Mouse (Mus musculus): ENCODE measurements around the gene Itga9. TPM values are rescaled to one million over a fixed set of nuclear protein-coding genes. Genes with fewer than 3 reads are reported as not detected.
A peak's percentile ranks its signal among the peaks of the same experiment; 100 is the strongest.

Itga9 gene
- total RNA-seq, 2 experiments from 2014 or later = 3.6 to 4.7 TPM

DNA sequence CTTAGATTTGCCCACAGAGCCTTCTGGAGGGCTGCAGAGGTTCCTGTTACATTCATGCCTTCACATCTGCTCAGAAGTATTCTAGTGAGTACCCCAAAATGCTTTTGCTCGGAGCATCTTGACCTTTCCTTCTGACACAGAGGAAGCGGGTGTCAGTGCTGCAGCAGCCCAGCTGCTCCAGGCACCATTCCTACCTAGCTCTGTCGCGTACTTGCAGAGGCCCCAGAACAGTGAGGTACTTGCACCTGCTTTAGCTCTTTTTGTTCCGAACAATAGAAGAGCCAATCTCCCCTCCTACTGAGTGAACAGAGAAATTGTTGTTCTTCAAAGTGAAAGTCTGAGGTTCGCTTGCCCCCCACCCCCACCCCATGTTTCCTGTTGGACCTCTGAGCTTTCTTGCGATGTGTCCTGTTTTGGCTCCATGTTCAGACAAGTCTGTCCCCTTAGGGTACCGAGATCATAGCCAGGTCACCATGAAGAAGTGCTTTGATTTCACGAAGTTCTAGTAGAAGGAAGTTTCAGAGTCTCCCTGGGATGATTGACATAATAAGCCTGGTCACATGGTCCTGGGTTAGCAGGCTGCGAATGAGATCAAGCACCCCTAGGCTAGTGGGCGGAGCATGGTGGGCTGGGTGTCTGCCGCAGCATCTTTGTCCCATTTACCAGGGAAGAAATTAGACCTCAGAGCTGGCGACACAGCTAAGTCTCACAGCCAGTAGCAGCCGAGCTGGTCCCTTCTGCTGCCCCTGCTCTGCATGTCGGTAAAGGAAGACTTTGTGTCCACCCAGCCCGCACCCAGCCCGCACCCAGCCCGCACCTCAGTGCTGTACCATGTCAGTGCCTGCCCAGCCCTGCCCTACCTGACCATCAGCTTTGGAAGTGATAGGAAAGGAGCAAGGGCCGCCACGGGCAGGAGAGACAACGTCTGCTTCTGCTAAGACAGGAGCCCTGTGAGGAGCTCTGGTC lies 215.0 kb downstream of the Itga9 start:
- Histone ChIP-seq H3K27ac (no peak overlapping the region), H3K4me3 (no peak overlapping the region)
- DNase-seq (ENCODE audit: low spot score in 2 of 2) = no peak
- TF ChIP-seq CTCF (conservative IDR thresholded peaks at IDR 0.05) = no peak

DNA sequence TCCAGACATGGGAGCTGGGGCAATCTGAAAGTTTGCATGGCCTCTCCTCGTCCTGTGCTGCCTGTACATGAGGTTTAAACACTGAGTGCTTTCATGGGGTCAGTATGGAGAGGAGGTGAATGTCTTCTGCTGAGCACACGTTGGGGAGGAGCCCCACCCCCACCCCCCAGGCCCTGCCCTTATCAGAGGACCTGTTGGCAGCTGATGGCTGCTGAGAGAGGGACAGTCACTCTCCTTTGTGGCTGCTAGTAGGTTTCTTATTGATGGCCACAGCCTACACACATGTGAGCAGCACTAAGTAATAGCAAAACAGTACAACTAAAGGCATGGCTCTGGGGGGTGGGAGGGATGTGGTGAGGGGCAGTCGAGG lies 215.7 kb downstream of the Itga9 start:
- no peak for TF ChIP-seq CTCF (conservative IDR thresholded peaks at IDR 0.05)

DNA sequence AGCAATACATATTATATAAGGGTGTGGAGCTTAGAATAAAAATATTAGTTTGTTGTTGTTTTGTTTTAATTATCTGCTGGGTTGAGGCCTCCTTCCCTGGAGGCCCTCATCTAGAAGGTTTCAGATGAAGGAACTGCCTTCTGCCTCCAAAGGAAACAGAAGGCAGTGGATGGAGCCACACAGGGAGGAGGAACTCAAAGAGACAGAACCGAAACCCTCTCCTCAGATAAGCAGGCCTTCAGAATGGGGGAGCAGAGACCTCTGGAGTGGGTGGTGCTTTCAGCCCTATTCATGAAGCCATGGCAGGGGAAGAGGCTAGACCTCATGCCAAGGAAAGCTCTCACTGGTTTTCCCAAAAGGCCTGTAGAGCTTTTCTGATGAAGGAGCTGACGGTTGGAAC lies 216.1 kb downstream of the Itga9 start:
- Histone ChIP-seq H3K27ac (no peak overlapping the region), H3K4me3 (no peak overlapping the region)
- no peak for TF ChIP-seq CTCF (conservative IDR thresholded peaks at IDR 0.05)
- DNase-seq (ENCODE audit: low spot score in 2 of 2) = no peak

More for the DNA sequence above, 215.7 kb downstream of the Itga9 start:
- DNase-seq (ENCODE audit: low spot score in 2 of 2) = no peak
- no peak overlapping the region for H3K27ac ChIP-seq
- H3K4me3 ChIP-seq = no peak overlapping the region

DNA sequence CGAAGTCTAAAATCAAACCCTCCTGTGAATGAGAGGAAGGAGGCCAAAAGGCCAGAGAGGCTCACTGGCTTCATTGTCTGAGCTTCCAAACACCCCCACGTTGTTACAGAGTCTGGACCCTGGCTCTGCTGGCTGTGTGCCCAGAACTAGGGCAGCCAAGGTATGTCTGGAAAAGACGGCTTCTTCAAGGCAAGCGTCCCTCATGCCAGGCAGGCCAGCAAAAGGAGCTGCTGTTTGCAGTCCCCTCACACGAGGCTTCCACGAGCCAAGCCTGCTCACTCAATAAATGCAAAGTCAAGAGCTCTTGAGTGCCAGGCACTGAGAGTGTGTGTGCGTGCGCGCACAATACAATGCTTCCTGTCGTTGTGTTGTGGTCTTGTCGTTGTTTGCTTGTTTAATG lies 224.6 kb downstream of the Itga9 start:
- peak in 1 of 2 experiments; percentile 22 for DNase-seq (ENCODE audit: low spot score in 2 of 2)
- no peak for TF ChIP-seq CTCF (conservative IDR thresholded peaks at IDR 0.05)
- Histone ChIP-seq H3K4me3 (no peak overlapping the region), H3K27ac (no peak overlapping the region)

DNA sequence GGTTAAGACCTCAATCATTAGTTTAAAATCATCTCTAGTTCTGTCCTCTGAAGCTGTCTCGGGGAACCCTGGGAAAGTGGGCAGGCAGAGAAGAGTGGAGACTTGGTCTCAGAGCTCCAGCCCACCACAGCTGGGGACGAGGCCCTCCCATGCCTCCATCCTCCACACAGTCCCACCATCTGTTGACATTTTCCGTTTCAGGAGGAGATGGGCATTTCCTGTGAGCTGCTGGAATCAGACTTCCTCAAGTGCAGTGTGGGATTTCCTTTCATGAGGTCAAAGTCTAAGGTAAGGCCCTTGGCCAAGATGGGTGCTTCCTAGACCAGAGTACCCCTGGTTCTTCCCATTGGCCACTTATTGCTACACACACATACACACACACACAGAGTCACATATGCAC lies 226.0 kb downstream of the Itga9 start:
- no peak for DNase-seq (ENCODE audit: low spot score in 2 of 2)
- H3K4me3 ChIP-seq = no peak overlapping the region
- H3K27ac ChIP-seq = no peak overlapping the region
- no peak for TF ChIP-seq CTCF (conservative IDR thresholded peaks at IDR 0.05)

DNA sequence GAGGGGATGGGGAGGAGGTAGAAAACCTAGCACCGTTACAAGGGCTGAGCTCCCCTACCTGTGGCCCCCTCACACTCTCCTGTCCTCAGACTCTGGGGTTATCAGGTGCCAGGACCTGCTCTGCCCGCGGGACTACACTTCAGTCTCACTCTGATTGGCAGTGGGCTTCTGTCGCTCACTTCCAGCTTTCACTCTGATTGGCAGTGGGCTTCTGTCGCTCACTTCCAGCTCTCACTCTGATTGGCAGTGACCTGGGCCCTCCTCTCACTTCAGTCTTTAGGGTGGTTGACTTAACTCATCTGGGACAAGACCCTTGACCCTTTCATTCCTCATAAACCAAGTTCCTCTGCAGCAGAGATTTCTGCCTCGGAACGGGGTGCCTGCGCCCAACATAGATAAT lies 226.9 kb downstream of the Itga9 start:
- no peak overlapping the region for H3K4me3 ChIP-seq
- no peak overlapping the region for H3K27ac ChIP-seq
- DNase-seq (ENCODE audit: low spot score in 2 of 2) = no peak
- no peak for TF ChIP-seq CTCF (conservative IDR thresholded peaks at IDR 0.05)

DNA sequence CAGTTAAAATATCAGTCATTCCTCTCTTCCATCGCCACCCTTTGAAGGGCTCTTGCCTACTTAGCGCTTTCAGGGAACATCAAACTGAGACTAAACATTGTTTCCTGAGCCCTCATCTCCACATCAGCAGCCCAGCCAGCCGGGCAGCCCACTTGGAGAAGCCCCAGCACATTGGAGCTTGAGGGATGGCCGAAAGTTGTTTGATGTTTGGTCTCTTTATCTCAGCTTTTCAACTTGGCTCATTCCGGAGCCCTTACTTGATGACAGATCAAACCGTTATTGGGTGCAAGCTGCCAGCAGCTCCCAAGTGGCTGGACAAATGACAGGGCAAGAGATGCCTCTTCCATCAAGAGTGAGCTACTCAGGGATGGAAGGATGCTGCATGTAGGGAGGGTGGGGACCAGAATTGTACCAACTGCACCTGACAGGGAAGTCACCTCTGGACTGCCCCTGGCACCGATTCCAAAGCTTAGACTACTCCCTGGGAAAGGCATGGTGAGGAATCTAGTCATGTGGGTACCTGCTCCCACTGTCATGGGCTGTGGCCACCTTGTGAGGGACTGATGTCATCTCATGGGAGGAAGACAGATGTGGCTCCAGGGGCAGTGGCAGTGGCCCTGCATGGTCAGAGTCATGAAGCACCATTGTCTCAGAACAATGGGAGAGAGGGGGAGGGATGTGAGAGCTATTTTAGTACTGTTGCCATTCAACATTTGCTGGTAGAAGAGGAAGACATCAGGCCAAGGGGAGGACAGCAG lies 232.6 kb downstream of the Itga9 start:
- H3K4me3 ChIP-seq = no peak overlapping the region
- H3K27ac ChIP-seq = no peak overlapping the region
- no peak for TF ChIP-seq CTCF (conservative IDR thresholded peaks at IDR 0.05)
- no peak for DNase-seq (ENCODE audit: low spot score in 2 of 2)

DNA sequence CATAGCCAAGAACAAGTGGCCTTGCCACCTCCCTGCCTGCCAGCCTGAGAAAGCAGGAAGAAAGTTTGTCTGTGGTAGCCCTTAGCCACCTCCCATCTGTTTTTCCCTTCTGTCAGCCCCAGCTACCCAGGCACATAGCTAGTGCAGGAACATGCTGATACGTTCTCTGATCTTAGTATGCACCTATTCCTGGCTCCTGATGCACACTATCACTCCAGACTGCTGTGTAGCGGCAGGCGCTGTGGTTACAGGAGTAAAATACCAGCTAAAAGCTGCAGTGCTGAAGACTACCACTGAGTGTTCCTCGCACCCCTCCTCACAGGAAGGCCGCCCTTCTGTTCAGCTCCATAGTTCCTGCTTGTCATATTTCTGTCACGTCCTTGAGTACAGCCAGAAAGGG lies 234.8 kb downstream of the Itga9 start:
- peak in 1 of 2 experiments; percentile 37 for DNase-seq (ENCODE audit: low spot score in 2 of 2)
- peak; percentile 53 for TF ChIP-seq CTCF (conservative IDR thresholded peaks at IDR 0.05)
- no peak overlapping the region for H3K4me3 ChIP-seq
- H3K27ac ChIP-seq = no peak overlapping the region

DNA sequence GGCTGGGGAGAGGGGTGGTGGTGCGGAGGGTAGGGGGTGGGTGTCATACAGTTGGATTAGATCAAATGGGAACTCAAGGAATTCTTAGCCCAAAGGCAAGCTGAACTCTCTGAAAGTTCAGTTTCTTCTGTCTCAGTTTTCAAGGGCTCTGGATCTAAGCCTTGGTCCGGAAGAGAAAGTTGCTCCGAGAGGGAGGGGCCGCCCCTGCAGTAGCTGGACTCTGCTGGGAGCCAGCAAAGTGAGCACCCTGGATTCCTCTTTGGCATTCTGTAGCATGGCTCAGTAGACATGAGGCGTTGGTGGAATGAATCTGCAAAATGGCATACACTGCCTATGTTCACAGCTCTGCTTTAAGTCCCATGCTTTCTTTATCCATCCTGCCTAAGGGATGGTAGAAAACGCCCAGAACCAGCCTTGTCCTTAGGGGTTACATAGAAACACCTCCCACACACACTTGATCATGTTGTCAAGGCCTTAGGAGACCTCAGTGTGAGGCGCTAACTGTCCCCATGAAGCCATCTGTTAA lies 235.5 kb downstream of the Itga9 start:
- H3K27ac ChIP-seq = no peak overlapping the region
- TF ChIP-seq CTCF (conservative IDR thresholded peaks at IDR 0.05) = no peak
- no peak for DNase-seq (ENCODE audit: low spot score in 2 of 2)
- H3K4me3 ChIP-seq = no peak overlapping the region

DNA sequence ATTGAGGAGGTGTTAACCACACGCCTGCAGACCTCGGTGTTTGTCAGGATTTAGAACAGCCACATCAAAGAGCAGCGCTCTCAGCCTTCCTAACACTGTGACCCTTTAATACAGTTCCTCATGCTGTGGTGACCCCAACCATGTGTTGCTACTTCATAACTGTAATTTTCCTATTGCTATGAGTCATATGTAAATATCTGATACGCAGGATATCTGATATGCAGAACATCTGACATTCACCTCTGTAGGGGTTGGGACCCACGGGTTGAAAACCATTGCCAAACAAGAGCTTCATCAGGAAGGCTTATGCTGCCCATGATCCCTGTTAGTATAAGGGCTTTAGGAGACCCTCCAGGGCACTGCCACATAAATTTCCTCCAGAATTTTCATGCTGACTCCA lies 237.2 kb downstream of the Itga9 start:
- H3K4me3 ChIP-seq = no peak overlapping the region
- no peak for TF ChIP-seq CTCF (conservative IDR thresholded peaks at IDR 0.05)
- H3K27ac ChIP-seq = no peak overlapping the region
- DNase-seq (ENCODE audit: low spot score in 2 of 2) = no peak

DNA sequence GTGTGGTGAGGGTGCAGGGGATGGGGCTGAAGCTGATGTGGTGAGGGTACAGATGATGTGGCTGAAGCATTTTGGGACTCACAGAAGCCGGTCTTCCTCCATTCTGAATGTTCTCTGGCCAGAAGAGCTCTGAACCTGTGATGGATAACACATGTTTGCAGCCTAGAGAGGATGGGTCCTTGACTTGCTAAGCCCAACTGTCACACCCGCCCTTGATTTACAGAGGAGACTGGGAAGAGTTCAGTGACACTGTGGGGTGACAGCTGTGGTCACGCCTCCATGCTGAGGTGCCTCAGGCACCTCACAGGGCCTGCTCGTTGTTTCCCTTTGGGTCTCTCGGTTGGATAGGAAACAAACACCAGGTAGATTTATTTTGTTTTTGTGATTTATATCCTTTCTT lies 238.5 kb downstream of the Itga9 start:
- Histone ChIP-seq H3K4me3 (no peak overlapping the region), H3K27ac (no peak overlapping the region)
- TF ChIP-seq CTCF (conservative IDR thresholded peaks at IDR 0.05) = no peak
- no peak for DNase-seq (ENCODE audit: low spot score in 2 of 2)

DNA sequence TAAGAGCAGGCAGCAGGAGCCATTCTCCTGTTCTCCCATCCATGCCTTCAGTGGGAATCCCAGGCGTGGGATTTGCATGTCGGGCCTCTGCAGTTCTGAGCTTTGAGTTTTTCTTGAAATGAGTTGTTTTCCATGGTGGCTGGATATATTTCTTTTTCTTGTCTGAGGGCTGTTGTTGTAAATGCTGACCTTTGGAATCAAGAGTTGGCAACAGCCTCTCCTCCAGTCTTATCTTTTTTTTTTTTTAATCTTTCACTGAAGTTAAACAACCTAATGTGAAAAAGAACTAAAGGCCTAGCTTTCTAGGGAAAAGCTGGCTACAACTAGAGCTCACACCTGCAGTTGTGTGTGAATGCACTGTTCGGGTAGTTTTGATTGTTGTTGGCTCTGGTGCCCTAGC lies 240.3 kb downstream of the Itga9 start:
- H3K4me3 ChIP-seq = no peak overlapping the region
- no peak for TF ChIP-seq CTCF (conservative IDR thresholded peaks at IDR 0.05)
- no peak overlapping the region for H3K27ac ChIP-seq
- DNase-seq (ENCODE audit: low spot score in 2 of 2) = no peak

DNA sequence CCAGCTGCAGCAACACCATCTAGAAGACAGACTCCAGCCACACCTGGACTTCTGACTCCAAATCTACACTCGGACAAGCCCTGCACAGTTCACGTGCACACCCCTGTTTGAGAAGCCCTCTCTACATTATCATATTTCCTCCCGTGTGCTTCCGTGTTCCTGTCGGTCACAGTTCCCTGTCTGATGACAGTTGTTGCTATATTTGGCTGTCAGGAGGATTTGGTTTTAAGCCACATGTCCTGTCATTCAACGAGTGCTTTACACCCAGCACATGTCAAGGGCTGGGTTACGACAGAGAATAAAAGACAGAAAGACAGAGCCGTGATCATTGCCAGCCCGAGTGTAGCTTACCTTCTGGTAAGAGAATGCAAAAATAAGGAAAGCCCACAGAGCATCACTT lies 250.2 kb downstream of the Itga9 start:
- no peak for DNase-seq (ENCODE audit: low spot score in 2 of 2)
- TF ChIP-seq CTCF (conservative IDR thresholded peaks at IDR 0.05) = no peak
- Histone ChIP-seq H3K4me3 (no peak overlapping the region), H3K27ac (no peak overlapping the region)

Data from layer of hippocampus, adult 2 months (tissue).